Comparison of ENCODE assay signal across 9 mouse cellular contexts in the genomic region with DNA sequence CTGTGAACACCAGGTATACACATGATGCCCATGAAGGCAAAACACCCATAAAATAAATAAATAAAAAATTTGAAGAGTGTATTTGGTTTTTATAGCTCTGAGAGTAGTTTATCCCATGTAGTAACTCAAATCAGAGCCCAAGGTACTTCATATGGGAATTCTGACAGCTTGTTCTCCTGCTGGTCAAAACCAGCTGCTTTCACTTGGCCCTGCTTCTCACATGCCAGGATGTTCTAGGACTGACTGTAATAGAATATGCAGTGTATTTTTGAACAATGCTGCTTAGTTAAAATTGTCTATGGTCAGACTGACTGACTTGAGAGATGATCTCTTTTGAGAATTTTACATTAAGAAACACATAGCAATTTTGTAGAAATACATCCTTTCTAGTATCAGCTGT.
"Had no signal": no experiment of that assay in that cellular context is flagged by ENCODE, and none has a peak within 500 bp of the region (broad histone marks: within the 10 kb centered on the region; RNA-seq: fewer than 3 reads in every experiment).

No protein-coding gene starts in this region.

- H3K4me3 ChIP-seq: liver, embryonic 13.5 days had no signal

- H3K4me1 ChIP-seq: liver, embryonic 13.5 days had no signal

- H3K27me3 ChIP-seq: liver, embryonic 13.5 days had no signal

- DNase-seq: kidney, postnatal 25 days; liver, embryonic 13.5 days; lung, adult 2 months; lung, postnatal 14 days; lung, postnatal 4 days; midbrain, embryonic 14.5 days; thymus, adult 18-20 months; thymus, postnatal 36 days had no signal

- H3K27ac ChIP-seq: kidney, postnatal 0 days; liver, embryonic 13.5 days had no signal
